Mouse (Mus musculus) c-Kit-positive CD71-negative TER-119-negative erythroid progenitor cells, embryonic 14.5 days (primary cell): ENCODE measurements around the gene Med20.
A peak's percentile ranks its signal among the peaks of the same experiment; 100 is the strongest.
"Not testable (repeated sequence)": the region's sequence is repeated elsewhere in the genome, so short reads cannot be mapped to it uniquely, and the experiment has no call there.

Experiments
- DNase-seq: peaks from one replicate; pipeline ENCODE4 v3.0.0-alpha.2; 2013; ENCODE audit warnings: low read depth

Med20 gene

GRCm38 (mm10) chr17:47596839-47597164 lies 14.6 kb upstream of the Med20 start:
- no peak for DNase-seq

- DNase-seq = no peak
Observed at GRCm38 (mm10) chr17:47597261-47597660, 14.1 kb upstream of the Med20 start.

- peak; percentile 60 for DNase-seq
Observed at GRCm38 (mm10) chr17:47597838-47598579, 13.4 kb upstream of the Med20 start.

- DNase-seq = not testable (repeated sequence)
Observed at GRCm38 (mm10) chr17:47598580-47599304, 12.6 kb upstream of the Med20 start.

GRCm38 (mm10) chr17:47599511-47600297 lies 11.7 kb upstream of the Med20 start:
- DNase-seq = no peak

- DNase-seq = no peak
Observed at GRCm38 (mm10) chr17:47600601-47601388, 10.6 kb upstream of the Med20 start.

- no peak for DNase-seq
Observed at GRCm38 (mm10) chr17:47601389-47601755, 10.0 kb upstream of the Med20 start.

GRCm38 (mm10) chr17:47602289-47602688 lies 9.1 kb upstream of the Med20 start:
- DNase-seq = no peak

GRCm38 (mm10) chr17:47606220-47606619 lies 5.2 kb upstream of the Med20 start:
- no peak for DNase-seq

- DNase-seq = no peak
Observed at GRCm38 (mm10) chr17:47609182-47609581, 2.2 kb upstream of the Med20 start.

- no peak for DNase-seq
Observed at GRCm38 (mm10) chr17:47611661-47611982, 240 bp downstream of the Med20 start.

GRCm38 (mm10) chr17:47614018-47614417 lies 2.6 kb downstream of the Med20 start:
- DNase-seq = peak; percentile 38

GRCm38 (mm10) chr17:47616119-47616518 lies 4.7 kb downstream of the Med20 start:
- no peak for DNase-seq

- DNase-seq = no peak
Observed at GRCm38 (mm10) chr17:47616652-47617051, 5.3 kb downstream of the Med20 start.

GRCm38 (mm10) chr17:47617605-47618307 lies 6.4 kb downstream of the Med20 start:
- DNase-seq = peak; percentile 34

GRCm38 (mm10) chr17:47618556-47619311 lies 7.4 kb downstream of the Med20 start:
- no peak for DNase-seq

- DNase-seq = no peak
Observed at GRCm38 (mm10) chr17:47622912-47623554, 11.7 kb downstream of the Med20 start.

GRCm38 (mm10) chr17:47624572-47624971 lies 13.2 kb downstream of the Med20 start:
- not testable (repeated sequence) for DNase-seq

GRCm38 (mm10) chr17:47625088-47625487 lies 13.7 kb downstream of the Med20 start:
- DNase-seq = no peak

GRCm38 (mm10) chr17:47626031-47626430 lies 14.6 kb downstream of the Med20 start:
- DNase-seq = no peak
